Mouse (Mus musculus): Measurements from ENCODE around the gene Atp1a3. TPM values are rescaled to one million over a fixed set of nuclear protein-coding genes. Genes with fewer than 3 reads are reported as not detected.
A peak's percentile ranks its signal among the peaks of the same experiment; 100 is the strongest.

Atp1a3 gene
- total RNA-seq, 4 experiments from 2014 or later: 0.60 to 3.3 (median 1.3) TPM

GRCm38 (mm10) chr7:25004806-25005205, 952 bp downstream of the Atp1a3 start:
- DNase-seq (ENCODE audit: low spot score): no peak

- DNase-seq (ENCODE audit: low spot score): no peak
Observed at GRCm38 (mm10) chr7:25003820-25004388, 1.9 kb downstream of the Atp1a3 start.

- no peak for DNase-seq (ENCODE audit: low spot score)
Observed at GRCm38 (mm10) chr7:25003291-25003690, 2.5 kb downstream of the Atp1a3 start.

- DNase-seq (ENCODE audit: low spot score): no peak
Observed at GRCm38 (mm10) chr7:25000711-25001110, 5.0 kb downstream of the Atp1a3 start.

- no peak for DNase-seq (ENCODE audit: low spot score)
Observed at GRCm38 (mm10) chr7:25000211-25000610, 5.5 kb downstream of the Atp1a3 start.

GRCm38 (mm10) chr7:24993081-24993480, 12.7 kb downstream of the Atp1a3 start:
- DNase-seq (ENCODE audit: low spot score): no peak

- no peak for DNase-seq (ENCODE audit: low spot score)
Observed at GRCm38 (mm10) chr7:24990478-24990877, 15.3 kb downstream of the Atp1a3 start.

- DNase-seq (ENCODE audit: low spot score): no peak
Observed at GRCm38 (mm10) chr7:24987941-24988340, 17.8 kb downstream of the Atp1a3 start.

- no peak for DNase-seq (ENCODE audit: low spot score)
Observed at GRCm38 (mm10) chr7:24985799-24986198, 20.0 kb downstream of the Atp1a3 start.

GRCm38 (mm10) chr7:24984307-24984706, 21.5 kb downstream of the Atp1a3 start:
- no peak for DNase-seq (ENCODE audit: low spot score)

GRCm38 (mm10) chr7:24983396-24983795, 22.4 kb downstream of the Atp1a3 start:
- no peak for DNase-seq (ENCODE audit: low spot score)

- no peak for DNase-seq (ENCODE audit: low spot score)
Observed at GRCm38 (mm10) chr7:24980439-24980838, 25.3 kb downstream of the Atp1a3 start.

GRCm38 (mm10) chr7:24978781-24979180, 27.0 kb downstream of the Atp1a3 start:
- DNase-seq (ENCODE audit: low spot score): no peak

- peak; percentile 24 for DNase-seq (ENCODE audit: low spot score)
Observed at GRCm38 (mm10) chr7:24974893-24975595, 30.7 kb downstream of the Atp1a3 start.

- no peak for DNase-seq (ENCODE audit: low spot score)
Observed at GRCm38 (mm10) chr7:24973902-24974301, 31.9 kb downstream of the Atp1a3 start.

GRCm38 (mm10) chr7:24973208-24973607, 32.5 kb downstream of the Atp1a3 start:
- no peak for DNase-seq (ENCODE audit: low spot score)

- peak; percentile 97 for DNase-seq (ENCODE audit: low spot score)
Observed at GRCm38 (mm10) chr7:24971972-24972893, 33.5 kb downstream of the Atp1a3 start, which contains the start of gene Rabac1. Gene Rabac1, minus strand, starts transcription at chr7:24972754.

GRCm38 (mm10) chr7:24971261-24971971, 34.3 kb downstream of the Atp1a3 start:
- no peak for DNase-seq (ENCODE audit: low spot score)

GRCm38 (mm10) chr7:24970341-24970740, 35.4 kb downstream of the Atp1a3 start:
- DNase-seq (ENCODE audit: low spot score): no peak

- DNase-seq (ENCODE audit: low spot score): no peak
Observed at GRCm38 (mm10) chr7:24969805-24970204, 36.0 kb downstream of the Atp1a3 start.

GRCm38 (mm10) chr7:24968463-24968862, 37.3 kb downstream of the Atp1a3 start:
- no peak for DNase-seq (ENCODE audit: low spot score)

GRCm38 (mm10) chr7:24967966-24968365, 37.8 kb downstream of the Atp1a3 start:
- DNase-seq (ENCODE audit: low spot score): no peak

Data from heart, adult 8-10 months (tissue).